Mouse (Mus musculus): ENCODE results near the gene Gm20388. TPM values are rescaled to one million over a fixed set of nuclear protein-coding genes. Genes with fewer than 3 reads are reported as not detected.

The Gm20388 gene
- polyA plus RNA-seq, 1 experiment from 2014 or later: 5.5 TPM

DNA sequence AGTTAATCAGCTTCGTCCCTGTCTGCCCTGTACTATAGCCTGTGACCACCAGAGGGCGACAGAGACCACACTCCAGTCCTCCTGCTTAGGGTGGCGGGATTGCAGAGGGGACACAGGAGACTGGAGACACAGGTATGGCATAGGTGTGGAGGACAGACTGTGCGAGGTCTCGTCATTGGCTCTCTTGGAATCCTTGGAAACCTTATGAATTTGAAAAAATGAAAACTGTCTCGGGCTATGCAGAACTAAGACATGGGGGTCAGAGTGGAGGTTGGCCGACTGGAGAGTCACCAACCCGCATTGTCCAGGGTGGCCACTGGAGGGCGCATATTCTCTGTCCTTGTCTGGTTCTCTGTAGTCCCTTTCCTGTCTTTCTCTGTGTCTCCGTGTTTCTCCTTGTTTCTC is 268.4 kb downstream of the Gm20388 start:
- WGBS: under 1% methylated on average over 10 of the region's 10 CpGs
- Histone ChIP-seq H3K27ac (peak overlapping the region; percentile 90), H3K27me3 (ENCODE audit: poor library complexity, severe bottlenecking) (peaks cover 63% of the 10 kb centered on the region), H3K36me3 (replicated peaks) (no peaks in the 10 kb centered on the region), H3K9me3 (no peaks in the 10 kb centered on the region), H3K4me3 (peak overlapping the region; percentile 31), H3K4me1 (peaks cover 67% of the 10 kb centered on the region)
- DNase-seq (ENCODE audit: extremely low spot score, low spot score): peak; percentile 95

DNA sequence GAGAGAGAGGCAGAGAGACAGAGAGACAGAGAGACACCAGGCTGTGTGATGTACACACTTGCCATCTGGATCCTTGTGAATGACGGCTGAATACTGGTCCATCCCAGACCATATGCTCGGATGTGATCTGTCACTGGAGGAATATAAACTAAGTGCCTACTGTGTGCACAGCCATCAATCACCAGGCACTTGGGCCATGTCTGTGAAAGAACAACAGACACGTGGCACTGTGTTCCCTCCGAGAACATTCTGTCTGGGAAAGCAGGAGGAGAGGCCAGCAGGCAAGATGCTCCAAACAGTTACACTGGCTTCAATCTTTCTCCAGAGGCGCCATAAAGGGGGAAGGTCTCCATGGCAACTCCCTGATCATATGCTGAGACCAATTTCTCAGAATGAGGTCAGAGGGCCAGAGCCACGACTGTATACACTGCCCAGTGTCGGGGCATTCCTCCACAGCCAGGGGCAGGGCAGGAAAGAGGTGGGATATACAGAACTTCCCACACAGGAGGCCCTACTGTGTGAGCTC is 269.9 kb downstream of the Gm20388 start:
- Histone ChIP-seq H3K36me3 (replicated peaks) (no peaks in the 10 kb centered on the region), H3K4me3 (no peak overlapping the region), H3K9me3 (no peaks in the 10 kb centered on the region), H3K27me3 (ENCODE audit: poor library complexity, severe bottlenecking) (peaks cover 58% of the 10 kb centered on the region), H3K4me1 (peaks cover 68% of the 10 kb centered on the region), H3K27ac (peak overlapping the region; percentile 51; the same call in 1 of the 2 replicates)
- DNase-seq (ENCODE audit: extremely low spot score, low spot score): no peak
- 78% methylated on average over 7 of the region's 7 CpGs for WGBS

DNA sequence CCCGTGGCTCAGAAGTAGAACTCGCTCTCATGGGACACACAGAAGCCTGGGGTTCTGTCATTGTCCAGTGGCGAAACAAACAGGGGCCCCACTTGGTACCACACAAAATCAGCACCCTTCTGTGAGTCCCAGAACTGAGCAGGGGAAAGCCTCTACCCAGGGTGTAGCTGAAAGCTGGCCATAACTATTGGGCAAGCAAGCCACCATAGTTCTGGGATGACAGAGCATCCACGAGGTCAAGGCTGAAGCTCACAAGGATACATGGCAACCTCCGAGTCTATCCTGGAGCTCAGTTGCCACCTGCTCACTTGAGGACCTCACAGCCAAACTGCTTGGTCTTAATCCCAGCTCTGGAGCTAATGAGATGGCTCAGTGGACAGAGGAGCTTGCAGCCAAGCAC is 270.6 kb downstream of the Gm20388 start:
- Histone ChIP-seq H3K4me3 (no peak overlapping the region), H3K36me3 (replicated peaks) (no peaks in the 10 kb centered on the region), H3K9me3 (no peaks in the 10 kb centered on the region), H3K27me3 (ENCODE audit: poor library complexity, severe bottlenecking) (peaks cover 58% of the 10 kb centered on the region), H3K4me1 (peaks cover 68% of the 10 kb centered on the region), H3K27ac (peak overlapping the region; percentile 51; the same call in 1 of the 2 replicates)
- 96% methylated on average over 5 of the region's 5 CpGs for WGBS
- DNase-seq (ENCODE audit: extremely low spot score, low spot score): no peak

DNA sequence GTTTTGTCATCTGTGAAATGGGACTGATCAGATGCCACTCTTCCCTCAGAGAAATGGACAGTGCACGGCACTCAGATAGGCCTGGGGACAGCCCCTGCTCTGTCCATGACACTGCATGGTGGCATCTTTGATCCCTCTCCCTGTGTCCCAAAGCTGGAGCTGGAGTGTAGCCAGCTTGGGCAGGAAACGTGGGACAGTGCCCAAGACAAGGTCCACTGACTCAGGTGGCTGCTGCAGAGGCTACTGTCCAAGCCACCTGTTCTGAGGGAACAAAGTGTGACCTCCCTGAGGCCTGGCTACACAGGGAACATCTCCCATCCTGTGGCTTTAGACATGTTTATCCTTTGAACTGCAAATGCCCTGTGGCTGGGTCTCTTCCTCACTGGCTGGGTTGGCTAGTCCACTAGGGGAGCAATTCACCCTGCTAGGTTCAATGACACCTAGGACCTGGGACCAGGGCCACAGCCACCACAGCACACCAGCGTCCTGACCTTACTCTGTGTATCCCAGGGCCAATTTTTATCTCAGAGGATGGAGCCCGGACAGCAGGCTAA is 271.3 kb downstream of the Gm20388 start:
- peaks cover 66% of the 10 kb centered on the region for H3K4me1 ChIP-seq
- WGBS: 80% methylated on average over 4 of the region's 4 CpGs
- H3K9me3 ChIP-seq: no peaks in the 10 kb centered on the region

DNA sequence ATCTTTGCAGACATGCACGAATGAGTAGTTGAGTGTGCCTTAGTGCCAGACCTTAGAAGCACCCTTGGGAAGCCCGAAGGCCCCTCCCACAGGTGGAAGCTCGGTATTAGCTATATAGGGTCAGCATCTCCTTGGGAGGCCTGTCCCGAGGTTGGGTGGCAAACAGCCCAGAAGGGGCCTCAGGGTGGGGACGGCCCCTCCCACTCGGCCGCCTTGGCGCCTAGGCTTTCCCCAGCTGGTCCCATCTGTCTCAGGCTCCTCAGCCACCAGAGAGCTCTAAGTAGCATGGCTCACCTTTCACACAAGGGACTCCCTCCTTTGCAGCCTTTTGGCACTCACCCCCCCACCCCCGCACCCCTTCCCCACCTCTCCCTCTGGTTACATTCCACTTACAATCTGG is 273.7 kb downstream of the Gm20388 start:
- Histone ChIP-seq H3K4me3 (no peak overlapping the region), H3K36me3 (replicated peaks) (no peaks in the 10 kb centered on the region), H3K27ac (peak overlapping the region; percentile 76), H3K4me1 (peaks cover 50% of the 10 kb centered on the region), H3K27me3 (ENCODE audit: poor library complexity, severe bottlenecking) (peaks cover 38% of the 10 kb centered on the region), H3K9me3 (no peaks in the 10 kb centered on the region)
- 52% methylated on average over 9 of the region's 9 CpGs for WGBS
- no peak for DNase-seq (ENCODE audit: extremely low spot score, low spot score)

More for the DNA sequence above, 271.3 kb downstream of the Gm20388 start:
- Histone ChIP-seq H3K27me3 (ENCODE audit: poor library complexity, severe bottlenecking) (peaks cover 57% of the 10 kb centered on the region), H3K27ac (no peak overlapping the region), H3K4me3 (no peak overlapping the region), H3K36me3 (replicated peaks) (no peaks in the 10 kb centered on the region)
- DNase-seq (ENCODE audit: extremely low spot score, low spot score): no peak

DNA sequence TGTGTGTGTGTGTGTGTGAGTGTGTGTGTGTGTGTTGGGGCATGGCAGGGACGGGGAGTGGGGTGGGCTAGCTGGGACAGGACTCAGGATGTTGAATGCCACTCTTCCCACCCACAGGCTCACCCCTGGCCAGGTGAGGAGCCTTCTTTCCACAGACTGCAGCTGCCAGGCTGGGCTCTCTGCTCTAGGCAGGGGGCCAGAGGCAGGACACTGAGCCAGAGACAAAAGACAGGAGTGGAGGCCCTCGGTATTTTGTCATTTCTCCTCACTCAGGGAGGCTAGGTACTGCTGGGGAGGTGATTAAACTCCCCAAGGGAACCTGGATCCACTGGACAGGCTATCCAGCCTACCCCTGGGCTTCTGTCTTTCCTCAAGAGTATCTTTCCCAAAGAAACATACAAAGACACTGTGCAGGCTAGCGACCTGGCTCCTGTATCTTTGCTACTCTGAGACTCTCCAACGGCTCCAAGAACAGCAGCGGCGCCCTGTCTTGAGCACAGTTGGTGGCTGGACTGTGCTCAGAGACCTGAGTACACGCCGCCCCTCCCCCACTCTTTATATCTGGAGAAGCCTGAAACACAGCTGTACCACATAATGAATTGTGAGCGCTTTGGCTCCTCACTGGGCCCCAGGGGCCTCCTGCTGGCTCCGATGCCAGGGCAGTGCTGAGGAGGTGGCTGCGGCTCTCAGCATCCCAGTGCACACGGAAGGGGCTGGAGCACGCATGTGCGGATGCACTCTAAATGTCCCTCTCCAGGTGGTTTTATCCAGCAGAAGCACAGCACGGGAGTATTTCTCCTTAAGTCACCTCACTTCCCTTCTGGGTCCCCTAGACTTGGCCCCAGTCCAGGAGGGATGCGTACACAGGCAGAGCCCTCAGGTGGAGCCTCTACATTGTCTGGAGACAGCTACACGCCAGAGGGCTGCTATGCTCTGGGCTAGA is 274.5 kb downstream of the Gm20388 start:
- H3K9me3 ChIP-seq: no peaks in the 10 kb centered on the region
- H3K27me3 ChIP-seq (ENCODE audit: poor library complexity, severe bottlenecking): peaks cover 43% of the 10 kb centered on the region
- peaks cover 52% of the 10 kb centered on the region for H3K4me1 ChIP-seq
- 42% methylated on average over 17 of the region's 17 CpGs for WGBS
- H3K4me3 ChIP-seq: peak overlapping the region; percentile 19; the same call in 1 of the 2 replicates
- DNase-seq (ENCODE audit: extremely low spot score, low spot score): peak; percentile 32
- H3K36me3 ChIP-seq (replicated peaks): no peaks in the 10 kb centered on the region
- peak overlapping the region; percentile 76 for H3K27ac ChIP-seq

DNA sequence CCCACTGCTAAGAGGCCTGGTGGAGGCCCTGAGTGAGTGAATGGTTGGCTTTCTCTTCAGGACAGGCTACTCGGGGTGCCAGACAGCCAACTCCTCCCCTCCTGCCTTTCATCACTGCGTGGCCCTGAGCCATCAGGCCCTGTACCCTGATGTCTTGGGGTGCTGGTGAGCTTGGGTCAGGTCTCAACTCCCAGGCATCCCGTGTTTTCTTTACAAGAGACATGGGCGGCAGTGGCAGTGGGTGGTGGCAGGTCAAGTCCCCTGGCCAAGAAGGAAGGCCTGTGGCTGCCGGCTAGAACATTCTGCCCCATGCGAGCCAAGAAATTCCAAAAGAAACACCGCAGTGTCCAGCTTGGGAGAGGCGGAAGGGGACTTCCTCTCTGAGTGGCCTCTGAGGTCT is 275.8 kb downstream of the Gm20388 start:
- Histone ChIP-seq H3K27ac (peak overlapping the region; percentile 56; the same call in 1 of the 2 replicates), H3K4me1 (peaks cover 56% of the 10 kb centered on the region), H3K36me3 (replicated peaks) (no peaks in the 10 kb centered on the region), H3K4me3 (no peak overlapping the region), H3K27me3 (ENCODE audit: poor library complexity, severe bottlenecking) (peaks cover 39% of the 10 kb centered on the region), H3K9me3 (no peaks in the 10 kb centered on the region)
- 75% methylated on average over 8 of the region's 8 CpGs for whole genome bisulfite sequencing
- DNase-seq (ENCODE audit: extremely low spot score, low spot score): no peak

DNA sequence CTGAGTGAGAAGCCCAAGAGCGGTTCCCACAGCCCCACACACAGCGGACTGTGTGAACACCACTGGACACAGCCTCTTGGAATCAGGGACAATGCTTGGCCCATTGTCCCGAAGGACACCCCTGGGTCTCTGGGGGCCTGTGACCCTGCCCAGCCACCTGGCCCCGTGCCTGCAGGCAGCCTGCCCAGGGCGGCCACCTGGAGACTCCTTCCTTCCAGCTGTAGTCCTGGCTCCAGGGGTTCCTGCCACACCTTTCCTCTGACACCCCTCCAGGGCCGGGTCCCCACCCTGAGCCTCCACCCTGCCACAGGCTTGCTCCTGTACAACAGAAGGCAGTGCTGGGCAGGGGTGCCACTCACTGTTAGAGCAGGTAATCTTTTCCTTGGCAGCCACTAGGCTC is 277.9 kb downstream of the Gm20388 start:
- peaks cover 6% of the 10 kb centered on the region; the same call in 1 of the 2 replicates for H3K9me3 ChIP-seq
- H3K36me3 ChIP-seq (replicated peaks): no peaks in the 10 kb centered on the region
- peaks cover 60% of the 10 kb centered on the region for H3K4me1 ChIP-seq
- peak overlapping the region; percentile 44; the same call in 1 of the 2 replicates for H3K27ac ChIP-seq
- DNase-seq (ENCODE audit: extremely low spot score, low spot score): no peak
- peaks cover 29% of the 10 kb centered on the region for H3K27me3 ChIP-seq (ENCODE audit: poor library complexity, severe bottlenecking)
- 83% methylated on average over 6 of the region's 6 CpGs for WGBS
- no peak overlapping the region for H3K4me3 ChIP-seq

DNA sequence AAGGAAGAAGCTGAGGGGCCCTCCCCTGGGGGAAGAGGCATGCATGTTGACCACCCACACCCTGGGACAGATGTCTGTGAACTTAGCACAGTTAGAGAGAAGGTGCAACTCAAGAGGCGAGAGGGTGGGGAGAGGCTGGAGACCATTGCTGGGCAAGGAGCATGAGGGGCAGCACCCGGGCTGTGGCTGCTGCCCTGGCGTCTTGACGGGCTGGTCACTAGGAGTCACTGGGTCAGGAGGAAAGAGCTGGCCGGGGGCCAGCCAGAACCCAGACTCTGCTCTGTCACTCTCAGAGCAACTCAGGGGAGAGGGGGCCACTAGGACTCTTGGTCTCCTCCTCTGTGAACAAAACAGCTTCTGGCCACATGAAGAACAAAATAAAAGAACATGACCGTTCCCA is 278.8 kb downstream of the Gm20388 start:
- peaks cover 24% of the 10 kb centered on the region for H3K27me3 ChIP-seq (ENCODE audit: poor library complexity, severe bottlenecking)
- no peak for DNase-seq (ENCODE audit: extremely low spot score, low spot score)
- H3K27ac ChIP-seq: peak overlapping the region; percentile 75; the same call in 1 of the 2 replicates
- peaks cover 6% of the 10 kb centered on the region; the same call in 1 of the 2 replicates for H3K9me3 ChIP-seq
- 86% methylated on average over 6 of the region's 6 CpGs for WGBS
- H3K4me1 ChIP-seq: peaks cover 54% of the 10 kb centered on the region
- no peaks in the 10 kb centered on the region for H3K36me3 ChIP-seq (replicated peaks)
- H3K4me3 ChIP-seq: no peak overlapping the region

DNA sequence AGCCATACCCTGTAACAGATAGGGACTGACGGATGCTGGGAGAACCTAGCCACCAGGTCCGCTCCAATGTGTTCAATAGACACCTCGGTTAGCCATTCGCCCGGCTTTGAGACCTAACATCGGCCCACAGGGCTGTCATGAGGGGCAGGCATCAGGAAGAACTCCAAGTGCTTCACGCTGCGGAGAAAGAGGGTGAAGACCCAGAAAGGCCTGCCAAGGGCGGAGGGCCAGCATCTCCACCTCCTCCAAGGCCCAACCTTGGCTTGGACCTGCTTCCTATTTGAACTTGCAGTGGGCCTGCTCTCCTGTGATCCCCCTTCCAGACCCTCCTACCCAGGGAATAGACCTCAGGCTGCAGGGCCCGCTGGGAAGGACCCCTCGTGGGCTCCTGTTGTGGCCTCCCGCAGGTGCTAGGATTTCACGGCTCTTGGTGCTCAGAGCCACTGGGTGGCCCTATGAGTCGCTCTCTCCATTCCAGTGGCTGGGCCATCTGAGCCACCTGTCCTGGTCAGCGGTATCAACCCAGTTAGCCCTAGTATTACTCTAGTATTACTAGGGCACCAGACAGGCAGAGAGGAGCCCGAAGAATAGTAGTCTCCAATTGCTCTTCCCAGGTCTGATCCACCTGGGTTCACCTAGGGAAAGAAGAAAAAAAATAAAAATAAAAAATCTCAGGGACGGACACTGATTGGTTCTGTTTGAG is 279.6 kb downstream of the Gm20388 start:
- Histone ChIP-seq H3K4me3 (no peak overlapping the region), H3K27me3 (ENCODE audit: poor library complexity, severe bottlenecking) (peaks cover 19% of the 10 kb centered on the region; the same call in 1 of the 2 replicates), H3K27ac (peak overlapping the region; percentile 75), H3K9me3 (peaks cover 6% of the 10 kb centered on the region; the same call in 1 of the 2 replicates), H3K36me3 (replicated peaks) (no peaks in the 10 kb centered on the region), H3K4me1 (peaks cover 46% of the 10 kb centered on the region)
- no peak for DNase-seq (ENCODE audit: extremely low spot score, low spot score)
- 84% methylated on average over 17 of the region's 17 CpGs for WGBS

DNA sequence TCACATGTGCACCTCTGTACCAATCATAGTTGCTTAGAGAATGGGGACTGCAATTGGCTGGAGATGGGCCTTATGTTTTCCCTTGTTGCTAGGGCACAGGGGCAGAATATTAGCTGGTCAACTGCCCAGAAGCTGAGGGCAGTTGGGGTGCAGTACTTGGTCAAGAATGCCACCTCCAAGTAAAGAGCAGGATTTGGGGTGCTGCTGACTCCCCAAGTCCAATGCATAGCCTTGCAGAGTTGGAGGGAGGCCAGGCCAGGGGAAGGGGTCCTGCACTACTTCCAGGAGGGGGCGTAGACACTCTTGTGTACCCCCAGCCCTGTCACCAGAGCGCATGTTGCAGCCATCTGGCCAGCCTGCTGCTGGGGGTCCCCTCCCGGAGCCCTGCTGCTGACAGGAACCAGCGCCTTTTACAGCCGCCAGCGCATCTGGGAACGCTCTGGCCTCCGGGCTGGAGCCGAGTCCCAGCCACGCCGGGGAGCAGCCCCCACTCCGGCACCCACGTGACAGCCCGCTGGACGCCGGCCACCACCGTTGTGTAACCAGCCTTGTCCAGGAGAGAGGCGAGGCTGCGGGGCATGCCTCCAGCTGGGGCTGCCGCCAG is 280.3 kb downstream of the Gm20388 start:
- Histone ChIP-seq H3K27me3 (ENCODE audit: poor library complexity, severe bottlenecking) (peaks cover 13% of the 10 kb centered on the region; the same call in 1 of the 2 replicates), H3K9me3 (peaks cover 6% of the 10 kb centered on the region; the same call in 1 of the 2 replicates), H3K27ac (peak overlapping the region; percentile 75), H3K4me3 (peak overlapping the region; percentile 29), H3K36me3 (replicated peaks) (no peaks in the 10 kb centered on the region), H3K4me1 (peaks cover 40% of the 10 kb centered on the region)
- no peak for DNase-seq (ENCODE audit: extremely low spot score, low spot score)
- 61% methylated on average over 20 of the region's 20 CpGs for WGBS

DNA sequence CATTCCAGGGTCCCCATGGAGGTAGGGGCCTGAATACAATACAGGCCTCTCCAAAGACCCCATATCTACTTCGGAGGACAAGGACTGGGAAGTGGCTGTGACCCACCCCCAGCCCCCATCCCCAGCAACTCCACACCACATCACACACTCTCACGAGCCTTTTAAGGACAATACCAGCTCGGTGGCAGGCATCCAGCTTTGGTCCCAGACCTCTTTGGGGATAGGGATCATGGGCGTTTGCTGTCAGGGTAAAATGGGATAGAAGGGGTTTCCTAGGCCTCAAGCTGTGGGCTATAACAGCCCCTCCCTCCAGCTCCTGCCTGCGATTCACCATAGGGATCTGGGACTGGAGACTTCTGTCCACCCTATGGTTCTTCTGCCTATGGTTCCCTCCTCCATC is 281.0 kb downstream of the Gm20388 start:
- no peak for DNase-seq (ENCODE audit: extremely low spot score, low spot score)
- H3K9me3 ChIP-seq: peaks cover 6% of the 10 kb centered on the region; the same call in 1 of the 2 replicates
- peaks cover 6% of the 10 kb centered on the region; the same call in 1 of the 2 replicates for H3K27me3 ChIP-seq (ENCODE audit: poor library complexity, severe bottlenecking)
- 92% methylated on average over 5 of the region's 5 CpGs for WGBS
- H3K27ac ChIP-seq: peak overlapping the region; percentile 75
- no peaks in the 10 kb centered on the region for H3K36me3 ChIP-seq (replicated peaks)
- H3K4me1 ChIP-seq: peaks cover 32% of the 10 kb centered on the region
- no peak overlapping the region for H3K4me3 ChIP-seq
